Mouse (Mus musculus): ENCODE data around the gene Vsig10.

GRCm38 (mm10) chr5:117307699-117308098 lies 11.2 kb upstream of the Vsig10 start:
- TF ChIP-seq CTCF (IDR thresholded peaks at IDR 0.05; ENCODE audit: insufficient read depth, low read depth, low read length): 0 out of 2 replicates have a peak, but pooled peaks have one; percentile 13
- TF ChIP-seq POLR2A (IDR thresholded peaks at IDR 0.05; ENCODE audit: insufficient read depth, low read depth, low read length): no peak

All from olfactory bulb, adult 2 months (tissue).